Mouse (Mus musculus): ENCODE results near the gene Hils1. TPM values are rescaled to one million over a fixed set of nuclear protein-coding genes. Genes with fewer than 3 reads are reported as not detected.
"Not testable (repeated sequence)": the region's sequence is repeated elsewhere in the genome, so short reads cannot be mapped to it uniquely, and the experiment has no call there.

Hils1 gene
- total RNA-seq, 2 experiments from 2014 or later, result not detected

DNA sequence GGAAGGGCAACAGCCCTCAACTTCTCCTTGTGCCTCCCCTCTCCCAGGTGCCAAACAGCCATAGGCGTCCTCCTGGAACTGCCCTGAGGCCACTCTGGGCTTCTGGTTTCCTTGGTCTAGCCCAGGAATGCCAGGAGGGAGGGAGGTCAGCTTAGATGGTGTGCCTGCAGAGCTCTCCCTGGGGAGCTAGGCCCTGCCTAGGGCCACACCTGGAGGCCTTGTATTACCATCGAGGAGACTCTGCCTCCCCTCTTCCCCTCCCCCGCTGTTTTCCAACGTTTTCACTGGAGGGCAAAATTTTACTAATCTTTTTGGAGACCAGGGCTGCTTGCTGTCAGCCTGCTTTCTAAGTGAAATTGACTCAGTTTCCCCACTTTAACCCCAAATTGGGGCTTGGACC is 38.6 kb downstream of the Hils1 start:
- no peak for DNase-seq

DNA sequence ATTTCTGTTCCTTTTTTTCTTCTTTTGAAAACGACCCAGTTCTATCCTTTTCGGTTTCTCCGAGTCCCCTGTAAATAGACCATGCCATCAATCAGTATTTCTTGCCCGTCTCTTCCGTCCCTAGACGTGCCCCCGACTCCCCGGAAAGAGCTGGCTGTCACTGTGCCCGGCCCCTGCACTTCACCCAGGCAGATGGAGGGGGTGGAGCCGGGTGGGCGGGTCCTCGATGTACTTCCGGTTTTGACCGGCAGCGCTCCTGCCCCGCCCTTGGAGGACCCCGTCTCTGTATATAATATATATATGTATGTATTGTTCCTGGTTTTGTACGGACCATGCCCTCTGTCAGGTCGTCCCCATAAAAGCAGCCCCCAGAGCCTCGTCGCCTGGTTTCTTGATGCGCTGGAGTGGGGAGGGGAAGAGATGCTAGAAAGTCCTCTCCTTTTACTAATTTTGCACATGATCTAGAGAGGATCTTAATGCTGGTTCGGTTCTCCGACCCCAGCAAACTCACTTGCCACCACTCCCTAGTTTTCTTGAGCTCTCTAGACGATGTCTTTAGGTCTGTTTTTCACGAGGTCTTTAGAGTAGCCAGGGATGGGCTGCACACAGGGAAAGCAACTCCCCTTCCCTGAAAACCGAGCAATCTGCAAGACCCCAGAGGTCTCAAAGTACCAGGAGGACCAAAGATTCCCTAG is 39.3 kb downstream of the Hils1 start:
- DNase-seq, result peak; percentile 87

DNA sequence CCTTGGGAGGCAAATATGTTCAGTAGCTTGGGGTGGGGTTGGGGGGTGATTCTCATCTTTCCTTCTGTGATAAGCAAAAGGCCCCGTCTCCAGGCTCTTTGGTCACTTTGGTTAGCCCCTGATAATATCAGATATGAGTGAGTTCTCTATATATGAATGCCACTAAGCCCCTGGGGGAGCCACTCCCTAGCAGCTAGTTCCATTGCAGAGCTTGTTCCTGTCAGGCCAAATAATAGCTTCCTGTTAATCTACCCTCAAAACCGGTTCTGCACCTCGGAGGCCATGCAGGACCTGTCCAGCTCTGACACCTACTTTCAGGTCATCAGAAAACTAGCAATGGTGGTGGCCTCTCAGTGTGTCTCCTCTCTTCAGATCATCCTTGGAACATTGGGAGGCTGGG is 40.0 kb downstream of the Hils1 start:
- DNase-seq, result no peak

DNA sequence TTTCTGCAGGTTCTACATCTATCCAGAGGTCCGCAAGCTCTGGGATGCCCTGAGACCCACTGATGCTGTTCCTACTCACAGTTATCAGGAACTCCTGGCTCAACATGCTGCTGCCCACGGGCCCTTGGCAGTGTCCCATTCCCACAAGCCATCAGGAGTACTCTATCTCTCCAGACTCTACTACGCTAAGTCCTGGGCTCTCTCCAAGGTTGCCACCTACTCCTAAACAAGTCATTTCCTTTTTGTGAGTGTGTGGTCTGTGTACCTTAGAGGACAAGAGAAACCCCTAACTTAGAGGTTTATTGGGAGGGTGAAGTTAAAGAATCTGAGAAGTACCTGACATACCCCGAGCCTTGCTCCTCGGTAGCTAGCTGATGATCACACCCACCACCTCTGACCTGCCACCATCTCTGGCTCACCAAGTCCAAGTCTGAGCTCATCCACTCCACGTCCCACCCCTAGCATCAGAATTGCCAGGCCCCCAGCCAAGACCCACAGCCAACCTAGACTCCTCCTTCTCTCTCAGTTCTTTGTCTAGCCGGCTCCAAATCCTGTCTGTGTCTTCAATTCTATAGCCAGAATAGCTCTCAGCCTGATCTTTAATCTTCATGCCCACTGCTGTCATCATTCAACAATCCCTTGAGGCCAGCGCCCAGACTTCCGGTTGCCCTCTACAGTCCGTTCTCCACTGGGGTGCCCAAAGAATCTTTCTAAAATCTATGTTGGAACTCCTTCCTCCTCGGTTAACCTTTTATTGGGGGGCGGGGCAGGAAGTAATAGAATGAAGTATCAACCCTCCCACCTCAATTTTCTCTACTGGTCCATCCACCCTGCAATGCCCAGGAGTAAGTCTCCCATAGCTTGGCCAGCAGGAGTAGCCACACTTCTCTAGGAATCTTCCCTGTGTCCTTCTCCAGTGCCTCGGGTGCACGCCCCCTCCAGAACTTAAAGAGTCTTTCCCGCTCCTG is 41.6 kb downstream of the Hils1 start:
- peak; percentile 71 for DNase-seq

DNA sequence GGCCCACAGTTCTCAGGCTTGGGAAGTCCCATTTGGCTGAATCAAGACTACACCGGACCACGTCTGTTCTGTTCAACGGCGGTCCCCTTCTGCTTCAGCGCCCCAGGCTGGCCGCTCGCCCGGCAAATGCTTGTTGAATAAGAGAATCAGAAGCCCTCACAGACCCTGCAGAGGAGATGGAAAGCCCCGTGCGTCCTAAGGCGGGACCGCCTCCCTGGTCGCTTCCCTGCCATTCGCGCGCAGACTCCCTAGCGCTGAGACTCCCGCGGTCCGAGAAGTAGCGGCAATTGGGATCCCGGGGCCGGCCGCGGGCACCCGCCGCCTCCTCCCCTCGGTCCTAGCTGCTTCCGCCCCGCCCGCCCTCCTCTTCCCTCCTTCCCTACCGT is 42.2 kb downstream of the Hils1 start, which contains the start of gene Samd14:
Gene Samd14 (plus strand): TSS at position 251 of the 386 bp plus-strand sequence.
- DNase-seq, result peak; percentile 81

DNA sequence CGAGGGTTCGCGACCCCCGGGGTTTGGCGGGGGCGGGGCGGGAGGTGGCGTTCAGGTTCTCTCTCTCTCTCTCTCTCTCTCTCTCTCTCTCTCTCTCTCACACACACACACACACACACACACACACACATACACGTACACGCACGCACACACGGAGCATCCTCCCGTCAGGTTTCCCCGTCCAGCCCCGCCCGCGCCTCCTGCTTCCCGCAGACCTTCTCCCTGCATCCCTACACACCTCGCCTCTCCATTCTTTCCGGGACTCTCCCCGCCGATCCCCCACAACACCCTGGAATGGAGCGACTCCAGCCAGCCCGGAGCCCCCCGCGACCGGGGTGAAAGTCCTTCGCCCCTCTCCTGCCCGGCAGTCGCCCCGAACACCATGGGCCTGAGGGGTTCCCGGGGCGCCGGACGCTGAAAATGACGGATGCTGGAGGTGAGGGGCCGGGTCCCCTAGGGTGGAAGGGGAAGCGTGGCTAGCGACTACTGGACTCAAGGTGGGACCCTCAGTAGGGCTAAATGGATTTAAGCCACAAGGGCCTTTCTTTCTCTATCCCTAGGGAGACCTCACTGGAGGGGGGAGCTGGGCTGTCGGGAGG is 42.8 kb downstream of the Hils1 start:
- peak; percentile 45 for DNase-seq

DNA sequence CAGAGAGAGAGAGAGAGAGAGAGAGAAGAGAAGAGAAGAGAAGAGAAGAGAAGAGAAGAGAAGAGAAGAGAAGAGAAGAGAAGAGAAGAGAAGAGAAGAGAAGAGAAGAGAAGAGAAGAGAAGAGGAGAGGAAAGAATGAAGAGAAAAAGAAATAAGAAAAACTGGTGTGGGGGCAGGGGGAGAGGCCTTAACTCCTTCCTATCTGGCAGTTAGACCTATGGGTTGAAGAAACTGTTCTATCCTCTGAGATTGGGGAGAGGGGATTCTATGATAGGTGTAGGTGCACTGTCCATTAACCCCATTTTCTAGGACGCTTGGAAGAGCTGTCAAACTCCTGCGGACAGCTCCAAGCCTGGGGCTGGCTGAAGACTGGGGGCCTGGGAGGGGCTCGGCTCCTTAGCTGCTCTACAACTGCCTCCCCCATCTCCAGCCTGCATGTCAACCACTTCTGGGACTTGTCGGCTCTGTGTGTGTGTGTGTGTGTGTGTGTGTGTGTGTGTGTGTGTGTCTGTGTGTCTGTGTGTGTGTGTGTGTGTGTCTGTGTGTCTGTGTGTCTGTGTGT is 43.5 kb downstream of the Hils1 start:
- not testable (repeated sequence) for DNase-seq

DNA sequence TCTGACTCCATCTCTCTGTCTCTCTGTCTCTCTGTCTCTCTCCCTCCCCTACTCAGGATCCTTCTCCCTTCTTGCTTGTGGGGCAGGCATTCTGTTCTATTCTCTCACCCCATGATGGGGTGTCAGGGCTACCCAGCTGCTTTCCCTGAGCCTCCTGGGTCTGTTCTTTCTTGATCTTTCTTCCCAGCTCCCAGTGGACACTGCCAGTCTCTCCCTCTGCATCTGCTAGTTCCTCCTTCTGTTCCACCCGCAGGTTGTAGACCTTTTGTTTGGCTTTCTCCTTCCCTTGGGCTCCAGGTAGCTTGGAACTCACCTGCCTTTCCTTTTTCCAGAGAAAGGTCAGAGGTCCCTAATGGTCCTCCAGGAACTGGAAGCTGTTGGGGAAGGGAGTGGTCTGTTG is 44.0 kb downstream of the Hils1 start:
- DNase-seq, result no peak

DNA sequence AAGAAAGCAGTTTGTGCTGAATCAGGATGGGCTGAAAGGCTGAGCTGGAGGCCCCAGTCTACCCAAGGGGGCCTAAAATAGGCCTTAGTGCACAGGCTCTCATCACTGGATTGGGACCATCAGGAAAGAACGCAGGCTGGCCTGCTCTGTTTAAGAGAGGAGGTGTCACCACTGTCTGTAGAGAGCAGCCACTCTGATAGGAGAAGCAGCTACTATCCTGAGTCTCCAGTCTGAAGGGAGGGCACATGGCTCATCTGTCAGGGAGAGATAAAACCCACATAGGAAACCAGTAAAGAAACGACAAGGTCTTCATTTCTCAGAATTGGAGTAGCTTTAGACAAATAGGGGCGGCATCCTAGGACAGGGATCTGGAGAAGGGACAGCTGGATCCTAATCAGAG is 44.7 kb downstream of the Hils1 start:
- DNase-seq, result no peak

DNA sequence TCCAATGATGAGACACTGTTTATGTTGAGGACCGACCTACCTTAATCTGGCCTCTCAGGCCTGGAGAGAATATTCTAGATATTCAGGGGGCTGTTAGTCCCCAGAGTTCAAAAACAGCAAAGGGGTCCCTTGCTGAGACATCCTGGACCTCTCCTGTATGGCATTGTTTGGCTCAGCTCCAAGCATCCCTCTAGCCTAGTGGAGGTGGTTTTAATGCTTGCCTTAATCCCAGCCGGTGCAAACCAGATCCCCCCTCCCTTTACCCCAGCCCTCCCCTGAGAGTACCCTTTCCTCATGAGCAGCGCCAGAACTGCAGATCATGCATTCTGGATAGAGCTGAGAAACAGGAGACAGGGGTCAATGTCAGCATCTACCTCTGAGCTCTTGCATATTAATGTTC is 45.1 kb downstream of the Hils1 start:
- no peak for DNase-seq

DNA sequence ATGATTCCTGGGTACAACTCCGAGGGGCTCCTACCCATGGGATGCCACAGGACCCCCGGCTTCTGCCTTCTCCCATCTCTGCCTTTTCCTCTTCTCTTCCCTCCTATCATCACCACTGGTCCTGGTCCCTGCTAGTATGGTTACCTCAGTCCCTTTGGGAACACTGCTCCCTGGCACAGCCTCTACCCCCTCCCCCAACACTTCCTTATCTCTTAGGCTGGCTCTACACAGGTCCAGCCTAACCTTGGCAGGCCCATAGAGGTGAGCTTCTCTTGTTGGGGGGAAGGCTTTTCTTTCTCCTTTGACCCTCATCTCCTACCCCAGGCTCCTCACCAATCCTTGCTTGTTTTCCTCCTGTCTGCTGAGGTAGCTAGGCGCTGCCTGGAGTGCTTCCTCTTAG is 48.1 kb downstream of the Hils1 start:
- DNase-seq, result no peak

Other genes starting within 250 kb of the Hils1 start
- 1 to 10 TPM in 1 of 2 experiments, under 1 TPM in 1; 0.97 to 1.4 TPM for gene Cdc34b, start 225.8 kb upstream of the Hils1 start, total RNA-seq (2021)
- not detected for gene Tmem92, start 184.9 kb upstream of the Hils1 start, total RNA-seq (2021)
- 100 to 1,000 TPM; 861 to 965 TPM for gene Col1a1, start 31.4 kb upstream of the Hils1 start, total RNA-seq (2021)
- gene Sgca, start 8.7 kb downstream of the Hils1 start, total RNA-seq (2021), result 10 to 100 TPM; 67.0 to 89.1 TPM
- gene Ppp1r9b, start 23.4 kb downstream of the Hils1 start, total RNA-seq (2021), result 10 to 100 TPM; 45.3 to 46.3 TPM
- 1 to 10 TPM; 9.1 to 9.5 TPM for gene Samd14, start 42.3 kb downstream of the Hils1 start, total RNA-seq (2021)
- gene Pdk2, start 73.8 kb downstream of the Hils1 start, total RNA-seq (2021), result 100 to 1,000 TPM; 178 to 200 TPM
- gene Itga3, start 109.2 kb downstream of the Hils1 start, total RNA-seq (2021), result 10 to 100 TPM; 16.1 to 16.4 TPM
- gene Dlx3, start 152.5 kb downstream of the Hils1 start, total RNA-seq (2021), result not detected
- not detected for gene Dlx4, start 178.7 kb downstream of the Hils1 start, total RNA-seq (2021)

All from heart, postnatal 4 days (tissue).